Mouse (Mus musculus): ENCODE data around the gene C1qtnf7.

DNA sequence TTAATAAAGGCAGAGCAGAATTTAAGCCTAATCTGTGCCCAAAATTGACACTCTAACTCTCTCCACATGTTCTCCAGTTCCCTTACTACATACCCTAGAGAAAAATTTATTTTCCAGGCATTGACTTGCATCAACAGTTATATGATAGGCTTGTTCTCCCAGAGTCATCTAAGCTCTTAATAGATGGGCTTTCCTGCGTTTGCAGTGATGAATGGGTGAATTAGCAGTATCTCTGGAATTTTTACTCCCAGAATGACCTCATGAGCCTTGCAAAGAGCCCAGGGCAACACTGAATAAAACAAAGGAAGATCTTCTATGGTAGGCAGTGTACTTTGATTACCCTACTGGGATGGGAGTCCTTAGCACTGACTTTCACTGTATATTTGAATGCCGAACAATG, 33.5 kb upstream of the C1qtnf7 start:
- TF ChIP-seq POLR2A (IDR thresholded peaks at IDR 0.05; ENCODE audit: control insufficient read depth in 1 of 2, insufficient read depth in 1 of 2, low read depth in 1 of 2, low read length in 2 of 2, poor library complexity in 1 of 2), result no peak
- TF ChIP-seq CTCF (IDR thresholded peaks at IDR 0.05 in 2 of 3, conservative IDR thresholded peaks at IDR 0.05 in 1 of 3; ENCODE audit: control insufficient read depth in 1 of 3, insufficient read depth in 1 of 3, low read depth in 2 of 3, low read length in 3 of 3, poor library complexity in 1 of 3, severe bottlenecking in 1 of 3), result no peak
- no peak for TF ChIP-seq RAD21 (IDR thresholded peaks at IDR 0.05; ENCODE audit: low read depth, low read length)

Data from MEL (cell line).